Mouse (Mus musculus): Measurements from ENCODE around the gene Grik4. TPM values are rescaled to one million over a fixed set of nuclear protein-coding genes. Genes with fewer than 3 reads are reported as not detected.

Grik4 gene
- polyA plus RNA-seq, 1 experiment from 2014 or later, result 5.8 TPM

DNA sequence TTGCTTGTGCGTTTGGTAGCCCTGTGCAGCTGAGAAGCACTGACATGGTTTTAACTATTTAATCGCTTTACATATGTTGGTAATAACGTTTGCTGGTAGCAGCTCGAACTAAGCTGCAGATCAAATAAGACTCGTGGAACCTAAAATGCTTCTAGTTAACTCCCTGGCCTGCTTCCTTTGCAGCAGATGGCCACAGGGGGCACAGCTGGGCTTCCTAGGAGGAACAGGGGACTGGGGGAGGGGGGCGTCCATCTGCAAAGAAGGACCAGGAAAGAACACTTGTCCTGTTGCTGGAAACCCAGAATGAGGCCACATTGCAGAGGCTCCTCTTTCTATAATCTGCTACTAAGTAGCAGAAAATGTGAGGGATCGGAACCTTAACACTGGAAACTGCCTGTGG is 24.1 kb downstream of the Grik4 start:
- H3K4me1 ChIP-seq (replicated peaks; ENCODE audit: control insufficient read depth, insufficient read depth, low read length), result no peaks in the 10 kb centered on the region
- H3K36me3 ChIP-seq (replicated peaks; ENCODE audit: control insufficient read depth, insufficient read depth), result no peaks in the 10 kb centered on the region
- H3K27ac ChIP-seq, result no peak overlapping the region
- H3K4me2 ChIP-seq (replicated peaks), result no peak overlapping the region
- no peak for ATAC-seq (ENCODE audit: low FRiP score)
- 46% methylated on average over 7 of the region's 7 CpGs for WGBS
- H3K27me3 ChIP-seq (ENCODE audit: control insufficient read depth, insufficient read depth, low read length), result no peaks in the 10 kb centered on the region
- H3K9ac ChIP-seq, result no peak overlapping the region
- no peak overlapping the region for H3K4me3 ChIP-seq (replicated peaks; ENCODE audit: low read length)
- no peak for DNase-seq (ENCODE audit: low spot score)
- H3K9me3 ChIP-seq (ENCODE audit: control insufficient read depth, low read length), result no peaks in the 10 kb centered on the region

DNA sequence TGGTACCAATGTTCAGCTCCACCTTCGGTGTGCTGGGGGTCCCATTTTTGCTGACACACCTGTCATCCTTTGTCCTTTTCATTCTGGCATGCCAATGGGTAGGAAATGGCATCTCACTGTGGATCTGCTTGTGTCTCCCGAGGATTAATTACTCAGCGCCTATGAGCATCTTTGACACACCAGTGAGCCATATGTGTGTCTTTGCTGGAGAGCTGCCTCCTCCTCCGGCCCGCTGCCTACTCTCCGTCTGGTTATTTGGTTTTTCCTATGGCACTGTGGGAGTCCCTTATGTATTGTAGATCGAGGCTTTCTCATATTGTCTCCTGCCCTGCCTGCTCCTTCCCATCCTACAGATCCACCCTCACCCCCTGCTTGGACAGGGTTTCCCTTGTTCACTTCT is 26.4 kb downstream of the Grik4 start:
- DNase-seq (ENCODE audit: low spot score) (no peak), ATAC-seq (ENCODE audit: low FRiP score) (no peak)
- Histone ChIP-seq H3K4me1 (replicated peaks; ENCODE audit: control insufficient read depth, insufficient read depth, low read length) (no peaks in the 10 kb centered on the region), H3K4me2 (replicated peaks) (no peak overlapping the region), H3K36me3 (replicated peaks; ENCODE audit: control insufficient read depth, insufficient read depth) (no peaks in the 10 kb centered on the region), H3K27me3 (ENCODE audit: control insufficient read depth, insufficient read depth, low read length) (no peaks in the 10 kb centered on the region), H3K9ac (no peak overlapping the region), H3K27ac (no peak overlapping the region), H3K4me3 (replicated peaks; ENCODE audit: low read length) (no peak overlapping the region), H3K9me3 (ENCODE audit: control insufficient read depth, low read length) (no peaks in the 10 kb centered on the region)
- WGBS, result 74% methylated on average over 7 of the region's 7 CpGs

DNA sequence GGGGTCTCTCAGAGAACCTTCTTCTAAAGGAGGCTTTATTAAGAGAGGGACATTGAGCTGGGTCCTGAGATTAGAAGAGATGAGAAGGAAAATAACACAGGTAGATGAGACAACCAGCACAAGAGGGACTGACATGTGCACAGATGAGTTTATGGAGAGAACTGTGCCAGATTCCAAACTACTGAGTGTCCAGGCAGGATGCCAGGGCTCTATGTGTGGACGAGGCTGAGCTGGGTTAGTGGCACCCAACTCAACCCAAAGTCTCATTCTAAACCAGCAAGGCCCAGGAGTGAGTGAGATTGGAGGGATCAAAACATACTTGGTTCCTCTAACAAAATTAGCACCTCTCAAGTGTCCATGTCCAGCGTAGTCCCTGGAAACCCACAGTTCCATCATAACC is 31.1 kb downstream of the Grik4 start:
- 83% methylated on average over 2 of the region's 2 CpGs for WGBS
- H3K4me2 ChIP-seq (replicated peaks), result no peak overlapping the region

DNA sequence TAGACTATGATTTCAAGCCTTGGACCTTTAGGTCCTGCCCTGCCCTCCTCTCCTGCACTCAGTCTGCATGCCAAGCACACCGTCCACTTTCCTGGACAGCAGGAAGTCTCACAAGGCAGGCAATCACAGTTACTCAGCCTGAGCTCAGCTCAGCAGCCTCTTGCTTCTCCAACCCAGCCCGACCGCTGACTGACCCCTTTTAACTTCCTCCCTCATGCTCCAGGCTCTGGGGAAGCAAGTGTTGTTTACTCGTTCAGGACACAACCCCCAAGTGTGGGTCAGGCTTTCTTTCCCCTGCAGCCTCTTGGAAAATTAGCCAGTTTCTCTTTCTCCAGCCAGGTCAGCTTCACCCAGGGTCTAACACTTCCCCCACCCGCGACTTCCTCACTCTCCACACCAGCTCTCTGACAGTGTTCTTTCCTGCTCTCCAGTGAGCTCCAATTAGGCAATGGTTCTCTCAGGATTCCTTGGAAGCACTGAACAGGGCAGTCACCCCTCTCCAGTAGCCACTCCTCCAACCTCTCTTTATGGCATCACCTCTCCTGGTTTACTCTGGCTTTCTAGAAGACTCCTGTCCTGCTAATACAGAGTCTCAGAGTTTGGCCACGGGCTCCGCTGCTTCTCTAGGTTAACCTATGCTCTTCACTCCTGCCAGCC is 35.5 kb downstream of the Grik4 start:
- no peak overlapping the region for H3K9ac ChIP-seq
- no peaks in the 10 kb centered on the region for H3K36me3 ChIP-seq (replicated peaks; ENCODE audit: control insufficient read depth, insufficient read depth)
- H3K27ac ChIP-seq, result no peak overlapping the region
- 56% methylated on average over 8 of the region's 8 CpGs for WGBS
- no peak overlapping the region for H3K4me2 ChIP-seq (replicated peaks)
- no peak overlapping the region for H3K4me3 ChIP-seq (replicated peaks; ENCODE audit: low read length)
- 0 out of 2 replicates have a peak, but pooled peaks cover 4% of the 10 kb centered on the region for H3K9me3 ChIP-seq (ENCODE audit: control insufficient read depth, low read length)
- no peak for DNase-seq (ENCODE audit: low spot score)
- ATAC-seq (ENCODE audit: low FRiP score), result no peak
- H3K27me3 ChIP-seq (ENCODE audit: control insufficient read depth, insufficient read depth, low read length), result no peaks in the 10 kb centered on the region
- H3K4me1 ChIP-seq (replicated peaks; ENCODE audit: control insufficient read depth, insufficient read depth, low read length), result peaks cover 19% of the 10 kb centered on the region

More for the DNA sequence above, 31.1 kb downstream of the Grik4 start:
- Histone ChIP-seq H3K4me3 (replicated peaks; ENCODE audit: low read length) (no peak overlapping the region), H3K36me3 (replicated peaks; ENCODE audit: control insufficient read depth, insufficient read depth) (no peaks in the 10 kb centered on the region), H3K9ac (no peak overlapping the region), H3K4me1 (replicated peaks; ENCODE audit: control insufficient read depth, insufficient read depth, low read length) (0 out of 2 replicates have a peak, but pooled peaks cover 3% of the 10 kb centered on the region), H3K27me3 (ENCODE audit: control insufficient read depth, insufficient read depth, low read length) (no peaks in the 10 kb centered on the region), H3K9me3 (ENCODE audit: control insufficient read depth, low read length) (no peaks in the 10 kb centered on the region), H3K27ac (no peak overlapping the region)
- DNase-seq (ENCODE audit: low spot score), result no peak
- ATAC-seq (ENCODE audit: low FRiP score), result no peak

DNA sequence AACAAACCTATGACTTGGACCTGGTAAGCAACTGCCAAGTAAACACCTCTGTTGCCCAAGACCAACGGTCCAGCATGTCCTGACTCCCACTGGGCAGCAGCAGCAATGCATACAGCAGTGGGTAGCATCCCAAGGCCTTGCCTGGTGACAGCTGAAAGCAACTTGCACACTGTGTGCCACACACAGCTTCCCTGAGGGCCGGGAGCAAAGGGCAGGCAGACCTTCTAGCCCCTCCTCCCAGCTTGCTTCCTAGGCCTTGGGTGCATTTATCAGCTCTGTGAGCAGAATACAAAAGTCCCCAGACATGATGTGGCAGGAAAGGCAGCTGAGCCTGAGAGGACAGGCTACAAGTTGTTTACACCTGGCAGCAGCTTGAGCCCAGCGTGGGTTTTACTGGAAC is 37.3 kb downstream of the Grik4 start:
- H3K4me3 ChIP-seq (replicated peaks; ENCODE audit: low read length), result no peak overlapping the region
- ATAC-seq (ENCODE audit: low FRiP score) (no peak), DNase-seq (ENCODE audit: low spot score) (no peak)
- no peaks in the 10 kb centered on the region for H3K27me3 ChIP-seq (ENCODE audit: control insufficient read depth, insufficient read depth, low read length)
- no peak overlapping the region for H3K27ac ChIP-seq
- no peak overlapping the region for H3K9ac ChIP-seq
- no peak overlapping the region for H3K4me2 ChIP-seq (replicated peaks)
- WGBS, result 12% methylated on average over 3 of the region's 3 CpGs
- H3K9me3 ChIP-seq (ENCODE audit: control insufficient read depth, low read length), result 0 out of 2 replicates have a peak, but pooled peaks cover 4% of the 10 kb centered on the region
- H3K4me1 ChIP-seq (replicated peaks; ENCODE audit: control insufficient read depth, insufficient read depth, low read length), result peaks cover 25% of the 10 kb centered on the region
- no peaks in the 10 kb centered on the region for H3K36me3 ChIP-seq (replicated peaks; ENCODE audit: control insufficient read depth, insufficient read depth)

GRCm38 (mm10) chr9:42898091-42898591 is 46.2 kb downstream of the Grik4 start:
- H3K27me3 ChIP-seq (ENCODE audit: control insufficient read depth, insufficient read depth, low read length), result no peaks in the 10 kb centered on the region
- peaks cover 40% of the 10 kb centered on the region for H3K4me1 ChIP-seq (replicated peaks; ENCODE audit: control insufficient read depth, insufficient read depth, low read length)
- H3K36me3 ChIP-seq (replicated peaks; ENCODE audit: control insufficient read depth, insufficient read depth), result no peaks in the 10 kb centered on the region
- DNase-seq (ENCODE audit: low spot score) (no peak), ATAC-seq (ENCODE audit: low FRiP score) (peak; percentile 44)
- 2% methylated on average over 11 of the region's 11 CpGs for WGBS
- peak overlapping the region; percentile 89 for H3K4me2 ChIP-seq (replicated peaks)
- H3K9ac ChIP-seq, result peak overlapping the region; percentile 55
- H3K9me3 ChIP-seq (ENCODE audit: control insufficient read depth, low read length), result no peaks in the 10 kb centered on the region
- peak overlapping the region; percentile 55 for H3K27ac ChIP-seq
- peak overlapping the region; percentile 37 for H3K4me3 ChIP-seq (replicated peaks; ENCODE audit: low read length)

DNA sequence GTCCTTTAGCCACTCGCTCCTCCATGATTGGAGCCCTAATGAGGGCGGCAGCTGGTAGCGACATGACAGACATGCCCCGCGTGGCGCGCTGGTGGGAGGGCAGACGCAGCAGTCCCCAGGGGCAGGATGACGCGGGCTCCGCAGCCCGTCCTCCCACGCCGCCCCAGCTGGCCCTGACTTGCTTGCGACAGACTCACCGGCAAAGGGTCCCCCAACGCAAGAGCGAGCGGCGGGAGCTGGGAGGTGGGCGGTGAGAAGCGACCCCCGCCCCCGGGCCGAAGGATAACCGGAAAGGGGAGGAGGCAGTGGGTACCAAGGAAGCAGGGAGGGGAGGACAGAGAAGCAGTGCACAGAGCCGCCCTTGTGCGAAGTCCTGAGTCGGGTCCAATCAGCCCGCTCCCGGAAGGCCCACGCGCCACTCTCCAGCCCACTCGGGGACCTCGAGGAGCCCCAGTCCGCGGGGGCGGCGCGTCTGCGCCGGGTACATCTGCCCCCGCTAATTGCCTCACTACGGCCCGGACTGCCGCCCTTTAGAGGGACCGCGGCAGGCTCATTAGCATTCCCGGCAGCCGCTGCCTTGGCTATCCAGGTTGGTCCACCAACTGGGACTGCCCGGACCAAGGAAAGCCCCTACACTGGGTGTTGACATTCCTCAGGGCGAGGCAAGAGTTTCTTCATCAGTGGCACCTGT is 46.8 kb downstream of the Grik4 start:
- Histone ChIP-seq H3K4me2 (replicated peaks) (peak overlapping the region; percentile 89), H3K4me3 (replicated peaks; ENCODE audit: low read length) (peak overlapping the region; percentile 37), H3K4me1 (replicated peaks; ENCODE audit: control insufficient read depth, insufficient read depth, low read length) (peaks cover 39% of the 10 kb centered on the region), H3K27me3 (ENCODE audit: control insufficient read depth, insufficient read depth, low read length) (no peaks in the 10 kb centered on the region), H3K9ac (peak overlapping the region; percentile 55), H3K36me3 (replicated peaks; ENCODE audit: control insufficient read depth, insufficient read depth) (no peaks in the 10 kb centered on the region), H3K9me3 (ENCODE audit: control insufficient read depth, low read length) (no peaks in the 10 kb centered on the region), H3K27ac (peak overlapping the region; percentile 55)
- ATAC-seq (ENCODE audit: low FRiP score), result peak; percentile 76
- DNase-seq (ENCODE audit: low spot score), result no peak
- under 1% methylated on average over 52 of the region's 52 CpGs for WGBS

DNA sequence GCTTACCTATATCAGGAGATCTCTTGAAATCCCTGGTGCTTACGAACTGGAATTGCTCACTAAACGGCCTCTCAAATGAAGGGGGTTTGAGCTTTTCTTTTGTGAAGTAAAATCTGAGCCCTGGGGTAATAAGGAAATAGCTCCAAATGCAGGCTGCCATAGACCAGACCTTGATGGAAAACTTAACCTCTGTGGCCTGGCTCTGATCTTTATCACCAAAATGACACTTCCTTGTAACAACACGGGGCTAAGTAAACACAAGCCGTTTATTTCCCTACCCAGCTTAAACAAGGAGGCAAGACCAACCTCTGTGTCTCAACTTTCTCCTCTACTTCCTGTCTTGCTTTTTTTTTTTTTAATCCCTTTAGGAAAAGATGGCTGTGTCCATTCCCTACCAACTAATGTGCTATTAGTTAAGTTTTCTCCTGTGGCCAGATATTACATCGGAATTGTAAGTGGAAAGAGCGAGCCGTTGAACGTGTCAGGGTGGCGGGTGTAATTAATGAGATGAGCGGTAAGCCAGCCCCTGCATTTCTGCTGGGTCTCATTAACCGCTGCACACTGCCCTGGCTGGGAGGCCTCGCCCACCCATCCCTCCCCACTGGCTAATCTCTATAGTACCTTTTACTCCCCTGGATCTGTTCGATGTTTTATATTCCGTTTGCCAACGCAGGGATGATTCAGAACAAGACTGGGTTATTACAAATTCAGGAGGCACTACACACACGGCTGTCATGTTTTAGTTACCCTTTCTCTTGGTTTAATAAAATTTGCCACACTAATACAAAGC is 47.7 kb downstream of the Grik4 start:
- H3K4me3 ChIP-seq (replicated peaks; ENCODE audit: low read length), result peak overlapping the region; percentile 37
- WGBS, result 7% methylated on average over 16 of the region's 16 CpGs
- no peaks in the 10 kb centered on the region for H3K27me3 ChIP-seq (ENCODE audit: control insufficient read depth, insufficient read depth, low read length)
- no peaks in the 10 kb centered on the region for H3K9me3 ChIP-seq (ENCODE audit: control insufficient read depth, low read length)
- H3K9ac ChIP-seq, result peak overlapping the region; percentile 55; the same call in 1 of the 2 replicates
- no peaks in the 10 kb centered on the region for H3K36me3 ChIP-seq (replicated peaks; ENCODE audit: control insufficient read depth, insufficient read depth)
- peak overlapping the region; percentile 89 for H3K4me2 ChIP-seq (replicated peaks)
- H3K27ac ChIP-seq, result peak overlapping the region; percentile 55
- ATAC-seq (ENCODE audit: low FRiP score) (0 out of 2 replicates have a peak, but pooled peaks have one; percentile 36), DNase-seq (ENCODE audit: low spot score) (no peak)
- peaks cover 30% of the 10 kb centered on the region for H3K4me1 ChIP-seq (replicated peaks; ENCODE audit: control insufficient read depth, insufficient read depth, low read length)

DNA sequence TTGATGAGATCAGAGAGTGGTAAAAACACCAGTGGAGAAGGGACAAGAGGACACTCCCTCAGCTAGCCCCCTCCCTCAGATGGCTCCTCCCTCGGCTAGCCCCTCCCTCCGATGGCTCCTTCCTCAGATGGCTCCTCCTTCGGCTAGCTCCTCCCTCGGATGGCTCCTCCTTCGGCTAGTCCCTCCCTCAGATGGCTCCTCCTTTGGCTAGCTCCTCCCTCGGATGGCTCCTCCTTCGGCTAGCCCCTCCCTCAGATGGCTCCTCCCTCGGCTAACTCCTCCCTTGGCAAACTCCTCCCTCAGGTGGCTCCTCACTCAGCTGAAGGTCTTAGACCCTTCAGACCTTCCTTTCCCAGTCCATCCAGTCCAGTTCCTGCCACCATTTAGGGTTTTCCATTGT is 51.5 kb downstream of the Grik4 start:
- H3K36me3 ChIP-seq (replicated peaks; ENCODE audit: control insufficient read depth, insufficient read depth), result no peaks in the 10 kb centered on the region

More for the DNA sequence above, 51.5 kb downstream of the Grik4 start:
- Histone ChIP-seq H3K4me2 (replicated peaks) (no peak overlapping the region), H3K9me3 (ENCODE audit: control insufficient read depth, low read length) (no peaks in the 10 kb centered on the region), H3K9ac (no peak overlapping the region), H3K27me3 (ENCODE audit: control insufficient read depth, insufficient read depth, low read length) (no peaks in the 10 kb centered on the region), H3K27ac (no peak overlapping the region), H3K4me3 (replicated peaks; ENCODE audit: low read length) (no peak overlapping the region), H3K4me1 (replicated peaks; ENCODE audit: control insufficient read depth, insufficient read depth, low read length) (peaks cover 25% of the 10 kb centered on the region)
- 92% methylated on average over 8 of the region's 8 CpGs for WGBS
- ATAC-seq (ENCODE audit: low FRiP score) (no peak), DNase-seq (ENCODE audit: low spot score) (no peak)
